15 mouse cellular contexts compared by ENCODE assay signal in genomic region chr7:47055744-47056143, GRCm38 (mm10). TPM values are rescaled to one million over a fixed set of nuclear protein-coding genes. Genes with fewer than 3 reads are reported as not detected.
DNase-seq lines count a peak whose midpoint lies in the region; ATAC-seq and TF ChIP-seq lines count a peak whose summit lies in the region.
"Had no signal": no experiment of that assay in that cellular context is flagged by ENCODE, and none has a peak within 500 bp of the region (broad histone marks: within the 10 kb centered on the region; RNA-seq: fewer than 3 reads in every experiment).

No protein-coding gene starts in this region.

- peaks cover 10% of the 10 kb centered on the region for H3K36me3 ChIP-seq in kidney, embryonic 14.5 days (ENCODE audit: control insufficient read depth, insufficient read depth, low read length)
- peaks cover 5% of the 10 kb centered on the region for H3K36me3 ChIP-seq in liver, postnatal 0 days (replicated peaks; ENCODE audit: insufficient read depth, low read length)

- no peaks in the 10 kb centered on the region for H3K9me3 ChIP-seq in kidney, embryonic 14.5 days (ENCODE audit: control insufficient read depth, low read length)
- H3K9me3 ChIP-seq in liver, postnatal 0 days (ENCODE audit: low read length), result no peaks in the 10 kb centered on the region

- WGBS in kidney, embryonic 14.5 days, result 74% methylated on average over 9 of the region's 9 CpGs
- WGBS in liver, postnatal 0 days (ENCODE audit: insufficient replicate concordance), result 27% methylated on average over 9 of the region's 9 CpGs

- no peak overlapping the region for H3K4me3 ChIP-seq in kidney, embryonic 14.5 days (ENCODE audit: low read length)
- no peak overlapping the region for H3K4me3 ChIP-seq in liver, postnatal 0 days (ENCODE audit: low read depth, low read length)

- TF ChIP-seq CTCF in liver, postnatal 0 days (IDR thresholded peaks at IDR 0.05; ENCODE audit: low read depth), result no peak

- H3K9ac ChIP-seq in kidney, embryonic 14.5 days (ENCODE audit: low read depth, low read length), result no peak overlapping the region
- no peak overlapping the region for H3K9ac ChIP-seq in liver, postnatal 0 days (replicated peaks)
- H3K9ac ChIP-seq: lung, embryonic 14.5 days had no signal

- no peaks in the 10 kb centered on the region for H3K27me3 ChIP-seq in kidney, embryonic 14.5 days (ENCODE audit: control insufficient read depth, insufficient read depth, low read length)
- H3K27me3 ChIP-seq in liver, postnatal 0 days (ENCODE audit: insufficient read depth, low read length), result no peaks in the 10 kb centered on the region
- H3K27me3 ChIP-seq: CH12.LX had no signal

- ATAC-seq in kidney, embryonic 14.5 days (ENCODE audit: low FRiP score, low TSS enrichment), result no peak
- peak; percentile 10; the same call in 1 of the 2 replicates for ATAC-seq in liver, postnatal 0 days
- ATAC-seq: forebrain, embryonic 16.5 days; inflammation-experienced regulatory T-cells, adult 6 months had no signal

- peaks cover 17% of the 10 kb centered on the region; the same call in 1 of the 2 replicates for H3K4me1 ChIP-seq in kidney, embryonic 14.5 days (ENCODE audit: control insufficient read depth, insufficient read depth, low read length)
- H3K4me1 ChIP-seq in liver, postnatal 0 days (ENCODE audit: insufficient read depth), result peaks cover 38% of the 10 kb centered on the region

- peak; percentile 13 to 53 for DNase-seq in kidney, postnatal 25 days
- DNase-seq in spleen, adult 18-20 months, result peak; percentile 21 to 24
- no peak for DNase-seq in spleen, postnatal 14 days (ENCODE audit: low spot score in 2 of 2)
- peak; percentile 26 for DNase-seq in liver, postnatal 0 days
- DNase-seq in T-cell, adult 2 months (ENCODE audit: low spot score), result no peak
- DNase-seq in cerebellum, adult 18-20 months, result no peak
- DNase-seq: cerebellum, adult 11-12 months; gastrocnemius, postnatal 10 days; lung, embryonic 14.5 days; right cerebral cortex, postnatal 25 days had no signal

- no peak for TF ChIP-seq EP300 in liver, postnatal 0 days (IDR thresholded peaks at IDR 0.05; ENCODE audit: low read depth)

- H3K27ac ChIP-seq in kidney, embryonic 14.5 days (ENCODE audit: low read depth, low read length), result no peak overlapping the region
- no peak overlapping the region for H3K27ac ChIP-seq in liver, postnatal 0 days (ENCODE audit: low read depth)
- H3K27ac ChIP-seq: stomach, postnatal 0 days had no signal

- no peak overlapping the region for H3K4me2 ChIP-seq in kidney, embryonic 14.5 days (replicated peaks; ENCODE audit: low read depth, low read length)
- no peak overlapping the region; the same call in 1 of the 2 replicates for H3K4me2 ChIP-seq in liver, postnatal 0 days (ENCODE audit: low read depth, low read length)
- H3K4me2 ChIP-seq: lung, embryonic 14.5 days had no signal

RNA-seq across cellular contexts. Expression of gene Tmem86a, which starts 5.3 kb away (rescaled TPM):
- polyA plus RNA-seq in kidney, embryonic 14.5 days (2014; fragmentation: Nextera tagmentation; extraction: Ambion mirVana), result 18.3 and 22.9 TPM in 2 replicates
- polyA plus RNA-seq in liver, postnatal 0 days (2015; fragmentation: Nextera tagmentation; extraction: Ambion mirVana), result 35.6 and 42.0 TPM in 2 replicates

RNA-seq across cellular contexts. Expression of gene Spty2d1, which starts 47.5 kb away (rescaled TPM):
- 9.6 and 15.7 TPM in 2 replicates for polyA plus RNA-seq in kidney, embryonic 14.5 days (2014; fragmentation: Nextera tagmentation; extraction: Ambion mirVana)
- 6.0 and 6.4 TPM in 2 replicates for polyA plus RNA-seq in liver, postnatal 0 days (2015; fragmentation: Nextera tagmentation; extraction: Ambion mirVana)

Comparison
In these comparisons a context has a peak if more than half of its experiments do, and no peak if none do; other contexts are left out.
1. DNase-seq: peak in kidney, postnatal 25 days (2 of 2), spleen, adult 18-20 months (2 of 2) and liver, postnatal 0 days (single experiment); none in spleen, postnatal 14 days (0 of 2), T-cell, adult 2 months (single experiment) and cerebellum, adult 18-20 months (0 of 2).